In genomic region chr8:81731332-81731731, GRCm38 (mm10) we compare ENCODE assay signal across 30 mouse cellular contexts.
"Had no signal": no experiment of that assay in that cellular context is flagged by ENCODE, and none has a peak within 500 bp of the region (broad histone marks: within the 10 kb centered on the region; RNA-seq: fewer than 3 reads in every experiment).

No protein-coding gene starts in this region.

- H3K4me2 ChIP-seq: limb, embryonic 12.5 days; limb, embryonic 13.5 days; limb, embryonic 15.5 days; liver, embryonic 12.5 days; liver, embryonic 13.5 days; liver, embryonic 15.5 days; lung, embryonic 15.5 days; midbrain, embryonic 11.5 days; midbrain, embryonic 12.5 days; midbrain, embryonic 13.5 days; midbrain, embryonic 15.5 days; neural tube, embryonic 12.5 days had no signal

- H3K36me3 ChIP-seq: limb, embryonic 10.5 days; limb, embryonic 12.5 days; limb, embryonic 13.5 days; limb, embryonic 15.5 days; liver, embryonic 12.5 days; liver, embryonic 13.5 days; liver, embryonic 15.5 days; lung, embryonic 15.5 days; midbrain, embryonic 10.5 days; midbrain, embryonic 12.5 days; midbrain, embryonic 13.5 days; midbrain, embryonic 15.5 days; neural tube, embryonic 12.5 days had no signal

- H3K4me3 ChIP-seq: left cerebral cortex, adult 2 months; limb, embryonic 10.5 days; limb, embryonic 12.5 days; limb, embryonic 13.5 days; limb, embryonic 15.5 days; liver, embryonic 12.5 days; liver, embryonic 13.5 days; liver, embryonic 15.5 days; lung, embryonic 15.5 days; megakaryocyte, embryonic 14.5 days; midbrain, embryonic 10.5 days; midbrain, embryonic 12.5 days; midbrain, embryonic 13.5 days; midbrain, embryonic 15.5 days; myocyte; neural tube, embryonic 12.5 days had no signal

- DNase-seq: left cerebral cortex, postnatal 4 days; liver; liver, embryonic 13.5 days; liver, postnatal 0 days; lung, adult 18-20 months; lung, adult 2 months; lung, postnatal 14 days; lung, postnatal 36 days; lung, postnatal 4 days; midbrain, embryonic 14.5 days had no signal

- H3K9ac ChIP-seq: limb, embryonic 12.5 days; limb, embryonic 13.5 days; limb, embryonic 15.5 days; liver, embryonic 12.5 days; liver, embryonic 13.5 days; liver, embryonic 14.5 days; liver, embryonic 15.5 days; liver, postnatal 0 days; lung, embryonic 15.5 days; midbrain, embryonic 12.5 days; midbrain, embryonic 13.5 days; midbrain, embryonic 15.5 days; neural tube, embryonic 12.5 days had no signal

- H3K9me3 ChIP-seq: limb, embryonic 10.5 days; limb, embryonic 12.5 days; limb, embryonic 13.5 days; limb, embryonic 15.5 days; liver, embryonic 12.5 days; liver, embryonic 13.5 days; liver, embryonic 15.5 days; lung, embryonic 15.5 days; megakaryocyte, embryonic 14.5 days; midbrain, embryonic 10.5 days; midbrain, embryonic 12.5 days; midbrain, embryonic 13.5 days; midbrain, embryonic 15.5 days; neural tube, embryonic 12.5 days had no signal

- H3K4me1 ChIP-seq: limb, embryonic 10.5 days; limb, embryonic 12.5 days; limb, embryonic 13.5 days; limb, embryonic 15.5 days; liver, embryonic 12.5 days; liver, embryonic 13.5 days; liver, embryonic 15.5 days; lung, embryonic 15.5 days; midbrain, embryonic 10.5 days; midbrain, embryonic 12.5 days; midbrain, embryonic 13.5 days; midbrain, embryonic 15.5 days; neural tube, embryonic 12.5 days had no signal

- H3K27ac ChIP-seq: left cerebral cortex, adult 2 months; limb, embryonic 10.5 days; limb, embryonic 12.5 days; limb, embryonic 13.5 days; limb, embryonic 15.5 days; liver, embryonic 12.5 days; liver, embryonic 13.5 days; liver, embryonic 14.5 days; liver, embryonic 15.5 days; lung, embryonic 15.5 days; macrophage; midbrain, embryonic 10.5 days; midbrain, embryonic 12.5 days; midbrain, embryonic 13.5 days; midbrain, embryonic 15.5 days; neural tube, embryonic 12.5 days had no signal

- H3K27me3 ChIP-seq: limb, embryonic 12.5 days; limb, embryonic 13.5 days; limb, embryonic 15.5 days; liver, embryonic 12.5 days; liver, embryonic 13.5 days; liver, embryonic 15.5 days; lung, embryonic 15.5 days; megakaryocyte, embryonic 14.5 days; midbrain, embryonic 12.5 days; midbrain, embryonic 13.5 days; midbrain, embryonic 15.5 days; neural tube, embryonic 12.5 days had no signal

- ATAC-seq: liver, embryonic 12.5 days; liver, postnatal 0 days; lung, postnatal 0 days; midbrain, embryonic 13.5 days; midbrain, embryonic 15.5 days; midbrain, embryonic 16.5 days had no signal
